Mouse (Mus musculus) adrenal gland, adult 18-20 months (tissue): ENCODE results near the gene Hvcn1. TPM values are rescaled to one million over a fixed set of nuclear protein-coding genes. Genes with fewer than 3 reads are reported as not detected.
"Not testable (repeated sequence)": the region's sequence is repeated elsewhere in the genome, so short reads cannot be mapped to it uniquely, and the experiment has no call there.

Source experiments
- DNase-seq, 2 experiments: peaks; one replicate each; pipeline ENCODE4 v3.0.0; 2021 to 2022; ENCODE audit warnings: low spot score in 2 of 2
- long read RNA-seq, 2 experiments: library from polyadenylated mRNA; stranded (forward); transcript quantifications; one replicate each; pipeline ENCODE4 v2.0.0; 2021
- total RNA-seq, 2 experiments: library from RNA; stranded (reverse); gene quantifications; 1 replicate in 1 of 2; 2 replicates in 1 of 2; pipeline ENCODE4 v1.2.3; 2021

Hvcn1 gene
- total RNA-seq, result 1 to 10 TPM; 1.8 to 8.5 TPM
- long read RNA-seq, experiment 1, transcript Hvcn1-201 (8 exons, 2,790 nt), result major isoform, 13 of 16 reads
- long read RNA-seq, experiment 1, partial matches to known transcripts, result 0 of 16 reads
- long read RNA-seq, experiment 1, other reads (novel, unspliced or antisense), result 1 of 16 reads
- long read RNA-seq, experiment 2, partial matches to known transcripts, result 2 of 5 reads
- long read RNA-seq, experiment 2, other reads (novel, unspliced or antisense), result 0 of 5 reads

DNA sequence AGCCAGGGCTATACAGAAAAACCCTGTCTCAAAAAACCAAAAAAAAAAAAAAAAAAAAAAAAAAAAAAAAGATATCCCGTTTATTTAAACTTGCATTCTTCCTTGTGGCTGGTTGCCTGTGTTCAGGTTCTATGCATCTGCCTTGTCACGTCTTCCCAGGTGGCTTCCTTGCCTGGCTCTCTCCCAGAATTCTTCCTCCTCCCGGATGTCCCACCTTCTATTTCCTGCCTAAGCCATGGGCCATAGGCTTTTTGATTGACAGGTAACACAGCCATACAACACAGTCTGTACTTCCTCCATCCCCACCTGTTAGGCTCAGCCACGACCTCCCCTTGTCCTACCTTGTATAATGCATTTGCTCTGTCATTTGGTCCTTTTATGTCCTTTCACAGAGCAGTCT is at the start of gene Hvcn1:
Gene Hvcn1, plus strand, starts transcription at position 330 of the 400 bp plus-strand sequence.
- DNase-seq, result no peak

DNA sequence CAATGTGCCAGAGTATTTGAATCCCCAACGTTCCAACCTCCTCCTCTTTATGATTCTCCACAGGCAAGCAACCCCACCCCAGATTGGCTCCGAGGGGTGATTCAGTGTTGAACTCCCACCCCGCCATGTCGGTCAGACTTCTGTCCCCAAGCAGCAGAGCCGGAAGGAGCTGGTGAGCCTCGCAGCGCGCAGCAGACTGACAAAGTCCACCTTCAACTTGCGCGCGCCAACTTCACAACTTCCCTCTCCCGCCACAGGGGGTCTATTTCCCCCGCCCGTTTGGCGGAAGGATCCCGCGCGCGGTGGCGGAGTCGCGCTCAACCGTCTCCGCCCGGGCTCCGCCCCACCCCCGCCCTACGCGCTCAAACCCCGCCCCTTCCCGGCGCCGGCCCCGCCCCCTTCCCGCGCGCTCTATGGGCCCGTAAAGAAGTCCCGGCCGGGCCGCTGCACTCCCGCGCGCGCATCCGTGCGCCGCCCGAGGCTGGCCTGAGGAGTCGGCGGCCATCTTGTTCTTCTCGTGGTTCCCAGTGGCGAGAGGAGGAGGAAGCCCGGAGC is 48.7 kb upstream of the Hvcn1 start, which contains the start of gene Ppp1cc:
Gene Ppp1cc, plus strand, starts transcription at position 452 of the 555 bp plus-strand sequence.
- peak; percentile 88 for DNase-seq

DNA sequence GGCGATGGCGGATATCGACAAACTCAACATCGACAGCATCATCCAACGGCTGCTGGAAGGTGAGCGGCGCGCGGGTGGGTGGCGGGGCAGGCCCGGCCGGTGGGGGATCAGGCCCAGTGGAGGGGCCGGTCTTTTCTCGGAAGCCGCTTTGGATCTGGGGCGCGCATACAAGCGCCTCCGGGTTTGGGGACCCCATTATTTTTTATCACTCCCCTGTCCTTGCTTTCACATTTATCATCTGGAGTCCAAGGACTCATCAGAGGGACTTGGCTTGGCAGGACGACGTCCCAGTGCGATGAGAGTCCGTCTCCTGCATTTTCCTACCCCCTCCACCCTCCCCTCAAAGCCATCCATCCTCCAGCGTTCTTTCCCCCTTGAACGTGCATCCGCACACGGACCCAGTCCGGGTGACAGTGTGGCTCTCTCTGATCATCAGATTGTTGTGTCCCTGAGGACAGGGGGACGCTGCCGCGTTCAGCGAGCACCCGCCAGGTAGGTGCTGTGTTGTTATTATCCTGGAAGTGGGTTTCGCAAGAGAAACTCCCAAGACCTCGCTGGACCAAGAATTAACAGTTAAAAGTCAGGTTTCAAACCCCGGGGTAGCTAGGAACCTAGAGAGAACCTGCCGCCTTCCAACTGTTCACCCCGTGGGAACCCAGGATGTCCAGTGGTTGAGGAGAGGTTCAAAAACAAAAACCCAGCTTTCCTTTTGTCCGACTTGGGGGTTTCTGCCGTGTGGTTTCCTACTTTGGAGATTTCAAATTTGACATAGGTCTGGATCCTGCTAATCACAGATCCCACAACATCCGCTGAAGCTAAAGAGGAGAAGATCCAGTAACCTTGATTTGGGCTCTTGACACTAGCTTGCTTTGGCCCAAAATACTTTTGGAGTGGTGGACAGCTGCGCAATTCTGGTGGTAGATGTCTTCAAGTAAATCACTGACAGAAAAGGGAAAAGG is 47.8 kb upstream of the Hvcn1 start:
- DNase-seq, result no peak

GRCm38 (mm10) chr5:122163194-122163593 is 43.4 kb upstream of the Hvcn1 start:
- no peak for DNase-seq

- no peak for DNase-seq
Measured at GRCm38 (mm10) chr5:122164011-122164410, 42.6 kb upstream of the Hvcn1 start.

DNA sequence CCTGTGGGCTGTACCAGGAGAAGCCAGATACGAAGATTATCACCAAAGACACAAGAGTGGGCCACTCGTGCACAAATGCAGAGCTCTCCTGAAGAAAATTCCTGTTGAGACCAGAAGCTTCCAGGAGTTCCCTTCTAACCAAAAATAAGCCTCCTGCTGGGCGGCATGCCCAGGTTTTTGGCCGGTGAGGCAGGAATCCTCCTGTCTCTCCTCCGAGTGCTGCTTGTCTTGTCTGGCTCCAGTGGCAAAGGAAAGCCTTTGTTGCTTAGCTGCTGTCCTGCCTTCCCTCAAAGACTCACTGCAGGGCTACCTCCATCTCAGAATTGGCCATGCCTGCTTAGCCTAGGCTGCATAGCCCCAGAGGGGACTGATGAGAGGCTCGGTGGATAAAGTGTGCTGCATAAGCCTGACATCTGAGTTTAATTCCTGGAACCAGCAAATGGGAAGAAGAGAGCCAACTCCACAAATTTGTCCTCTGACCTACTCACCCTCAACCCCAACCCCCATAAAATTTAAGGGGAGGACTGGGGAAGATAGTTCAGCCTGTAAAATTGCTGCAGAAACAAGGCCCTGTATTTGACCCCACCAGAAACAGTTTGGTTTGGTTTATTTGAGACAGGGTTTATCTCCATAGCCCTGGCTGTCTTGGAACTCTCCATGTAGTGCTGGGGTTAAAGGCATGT is 41.2 kb upstream of the Hvcn1 start:
- DNase-seq, result no peak

GRCm38 (mm10) chr5:122166636-122167161 is 39.9 kb upstream of the Hvcn1 start:
- no peak for DNase-seq

DNA sequence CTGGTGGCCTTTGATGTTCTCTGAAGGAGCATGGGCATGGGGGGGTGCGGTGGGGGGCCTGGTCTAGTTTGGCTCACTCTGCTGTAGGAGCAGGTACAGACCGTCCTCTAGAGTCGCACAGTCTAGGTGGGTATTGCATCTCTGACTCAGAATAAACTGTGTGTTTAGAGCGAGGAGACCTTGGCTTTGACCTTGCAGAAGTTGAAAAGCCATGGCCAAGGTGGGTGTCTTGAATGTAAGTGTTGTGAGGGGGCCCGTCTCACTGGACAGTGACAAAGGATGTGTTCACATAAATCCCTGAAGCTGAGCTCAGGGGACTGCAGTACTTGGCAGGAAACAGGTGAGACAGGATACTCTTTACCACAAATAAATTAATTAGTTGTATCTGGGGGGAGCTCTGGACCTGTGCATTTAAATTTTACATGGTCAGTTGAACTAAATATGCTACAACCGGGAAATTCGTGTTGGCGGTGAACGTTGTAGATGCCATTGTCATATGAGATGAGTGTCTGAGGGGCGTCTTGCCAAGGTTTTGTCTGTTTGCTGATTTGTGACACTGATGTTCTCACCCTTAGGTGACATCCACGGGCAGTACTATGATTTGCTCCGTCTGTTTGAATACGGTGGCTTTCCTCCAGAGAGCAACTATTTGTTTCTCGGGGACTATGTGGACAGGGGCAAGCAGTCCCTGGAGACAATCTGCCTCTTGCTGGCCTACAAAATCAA is 38.1 kb upstream of the Hvcn1 start:
- no peak for DNase-seq

DNA sequence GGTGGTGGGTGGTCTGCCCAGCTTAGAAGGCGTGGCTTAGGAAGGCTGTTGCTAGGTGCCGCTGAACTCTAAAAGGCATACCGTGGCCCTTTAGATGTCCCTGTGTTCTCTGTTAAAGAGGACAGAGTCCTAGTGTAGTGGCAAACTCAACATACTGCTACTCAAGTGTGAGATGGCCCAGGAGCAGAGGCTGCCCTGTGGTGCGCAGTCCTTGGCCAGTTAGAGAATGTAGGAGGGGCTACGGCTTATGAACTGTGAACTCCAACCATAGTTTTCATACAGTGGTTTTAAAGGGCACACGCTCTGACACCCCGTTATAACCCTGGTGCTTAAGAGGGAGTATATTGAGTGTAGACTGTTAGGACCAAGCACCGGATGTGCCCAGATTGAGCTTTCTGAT is 35.5 kb upstream of the Hvcn1 start:
- no peak for DNase-seq

GRCm38 (mm10) chr5:122175402-122175801 is 31.2 kb upstream of the Hvcn1 start:
- no peak for DNase-seq

DNA sequence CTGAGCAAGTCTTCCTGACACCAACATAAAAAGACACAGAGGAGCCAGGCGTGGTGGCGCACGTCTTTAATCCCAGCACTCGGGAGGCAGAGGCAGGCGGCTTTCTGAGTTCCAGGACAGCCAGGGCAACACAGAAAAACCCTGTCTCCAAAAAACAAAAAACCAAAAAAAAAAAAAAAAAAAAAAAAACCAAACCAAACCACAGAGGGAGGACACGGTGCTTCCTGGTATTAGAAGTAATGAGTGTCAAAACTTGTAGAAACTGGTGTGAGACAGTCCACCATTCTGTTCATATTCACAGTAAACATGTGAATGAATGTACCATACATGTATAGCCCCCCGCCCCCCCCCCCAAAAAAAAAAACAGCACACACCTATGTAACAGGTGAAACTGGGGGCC is 30.6 kb upstream of the Hvcn1 start:
- no peak for DNase-seq

DNA sequence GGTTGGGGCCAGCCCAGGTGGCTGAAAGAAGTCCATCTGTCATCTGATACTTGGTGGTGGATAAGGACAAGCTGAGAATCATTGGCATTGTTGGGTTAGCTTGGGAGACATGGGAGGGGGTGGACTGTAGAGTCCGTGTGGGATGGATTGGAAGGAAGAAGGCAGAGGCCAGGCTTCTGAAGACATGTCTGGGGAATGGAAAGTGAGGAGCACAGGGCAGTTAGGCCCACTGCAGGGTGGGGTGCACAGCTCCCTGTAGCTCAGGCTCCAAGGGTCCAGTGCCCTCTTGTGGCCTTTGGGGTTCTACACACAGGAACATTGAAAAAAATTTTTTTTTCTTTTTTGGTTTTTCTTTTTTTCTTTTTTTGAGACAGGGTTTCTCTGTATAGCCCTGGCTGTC is 30.2 kb upstream of the Hvcn1 start:
- peak in 1 of 2 experiments; percentile 32 for DNase-seq

- no peak for DNase-seq
Measured at GRCm38 (mm10) chr5:122179665-122180064, 26.9 kb upstream of the Hvcn1 start.

DNA sequence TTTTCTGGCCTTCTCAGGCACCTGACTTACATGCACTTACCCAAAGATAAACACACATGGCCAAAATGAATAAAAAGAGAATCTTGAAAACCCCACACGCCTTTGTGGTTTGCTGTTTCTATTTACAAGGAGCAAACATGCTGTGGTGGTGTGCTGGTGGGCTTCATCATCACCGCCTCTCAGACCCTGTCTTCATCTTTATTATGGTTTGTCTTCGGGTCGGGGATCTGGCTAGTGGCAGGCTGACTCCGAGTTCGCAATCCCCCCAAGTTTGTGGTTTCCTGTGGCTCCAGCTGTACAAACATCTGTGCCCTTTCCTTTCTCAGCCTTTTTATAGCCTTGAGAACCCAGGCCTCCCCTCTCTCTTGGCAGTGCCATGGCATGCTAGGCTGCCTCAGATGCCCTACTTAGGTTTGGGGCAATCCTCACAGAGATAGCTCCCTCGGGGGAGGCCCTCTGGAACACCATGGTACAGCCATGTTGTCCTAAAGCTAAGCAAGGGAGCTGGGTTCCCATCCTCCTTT is 22.3 kb upstream of the Hvcn1 start:
- DNase-seq, result no peak

GRCm38 (mm10) chr5:122184858-122185257 is 21.7 kb upstream of the Hvcn1 start:
- DNase-seq, result not testable (repeated sequence)

DNA sequence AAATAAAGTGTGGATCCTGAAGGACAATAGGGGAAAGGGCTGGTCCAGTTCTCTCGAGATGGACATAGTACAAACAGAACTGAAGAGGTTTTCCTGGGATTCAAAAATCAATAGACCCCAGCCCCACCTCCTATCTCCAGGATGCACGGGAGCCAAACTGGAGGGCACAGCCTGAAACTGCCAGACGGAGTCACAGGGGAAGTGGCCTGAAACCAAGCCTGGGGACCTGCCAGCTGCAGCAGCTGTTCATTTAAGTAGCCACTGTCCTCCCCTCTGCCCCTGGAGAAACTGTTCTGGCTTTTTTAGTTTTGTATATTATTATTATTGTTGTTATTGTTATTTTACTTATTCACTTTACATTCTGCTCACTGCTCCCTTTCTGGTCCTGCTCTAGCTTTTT is 17.5 kb upstream of the Hvcn1 start:
- no peak for DNase-seq

DNA sequence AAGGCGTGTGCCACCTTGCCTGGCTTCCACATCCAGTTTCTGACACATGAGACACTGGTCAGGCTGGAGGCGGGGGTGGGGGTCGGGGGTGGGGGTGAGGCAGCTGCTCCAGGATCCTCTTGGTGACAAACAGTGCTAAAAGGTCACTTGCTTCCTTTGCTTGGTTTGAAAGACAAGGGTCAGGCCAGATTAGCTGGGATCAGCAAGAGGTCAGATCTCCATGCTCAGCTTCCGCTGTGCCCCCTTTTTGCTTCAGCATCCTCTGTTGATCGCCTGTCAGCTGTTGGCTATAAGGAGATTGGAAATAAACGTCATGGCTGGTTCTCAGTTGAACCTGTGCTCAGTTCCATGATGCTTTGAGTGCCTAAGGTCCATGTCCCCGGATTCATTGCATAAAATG is 16.1 kb upstream of the Hvcn1 start:
- no peak for DNase-seq

DNA sequence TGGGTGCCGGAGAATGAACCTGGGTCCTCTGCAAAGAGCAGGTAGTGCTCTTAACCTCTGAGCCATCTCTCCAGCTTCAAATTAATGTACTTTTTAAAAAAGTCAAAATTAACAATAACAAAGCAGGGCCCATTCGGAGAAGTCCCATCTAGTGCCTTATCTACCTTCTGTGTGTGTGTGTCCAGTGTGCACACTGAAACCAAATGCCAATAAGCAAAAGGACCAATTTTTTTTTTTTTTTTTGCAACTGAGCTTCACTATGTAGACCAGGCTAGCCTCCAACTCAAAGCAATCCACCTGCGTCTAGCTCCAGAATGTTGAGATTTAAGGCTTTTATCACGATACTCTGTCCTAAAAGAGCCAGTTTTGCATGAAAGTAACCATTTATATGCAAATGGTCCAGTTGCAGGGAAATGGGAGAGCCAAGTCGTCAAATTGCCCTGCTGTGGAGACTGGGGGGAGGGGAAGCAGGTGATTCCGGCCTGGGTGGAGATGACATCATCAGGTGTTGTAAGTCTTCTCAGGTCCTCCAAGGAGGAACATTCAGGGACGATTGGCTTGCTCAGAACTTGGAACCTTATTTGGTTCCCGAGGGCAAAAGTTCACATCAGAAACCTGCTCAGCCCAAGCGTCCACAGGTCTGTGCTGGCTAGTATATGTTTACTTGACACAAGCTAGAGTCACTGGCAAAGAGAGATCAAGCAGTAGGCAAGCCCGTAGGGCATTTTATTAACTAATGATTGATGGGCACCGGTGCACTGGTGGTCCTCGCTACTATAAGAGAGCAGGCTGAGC is 15.1 kb upstream of the Hvcn1 start:
- no peak for DNase-seq

DNA sequence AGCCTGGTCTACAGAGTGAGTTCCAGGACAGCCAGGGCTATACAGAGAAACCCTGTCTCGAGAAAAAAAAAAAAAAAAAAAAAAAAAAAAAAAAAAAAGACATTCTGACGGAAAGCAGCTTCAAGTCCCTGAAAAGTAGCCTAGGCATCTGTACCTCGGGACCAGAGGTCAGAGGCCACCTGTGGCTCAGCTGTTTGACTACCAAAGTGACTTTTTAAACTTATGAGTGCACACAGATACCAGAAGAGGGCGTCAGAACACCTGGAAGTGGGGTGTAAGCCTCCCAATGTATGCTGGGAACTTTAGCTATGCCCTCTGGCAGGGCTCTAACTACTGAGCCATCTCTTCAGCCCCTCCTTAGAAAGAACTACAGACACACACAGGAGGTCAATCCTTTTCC is 14.3 kb upstream of the Hvcn1 start:
- DNase-seq, result no peak
